Mouse (Mus musculus) brain, embryonic 14.5 days (tissue): ENCODE measurements at regions not wholly inside any gene's neighbourhood (a gene's known extent, or its start where the extent isn't known, plus 50 kb on each side); places are given as distances from the start of the nearest gene placed in this dataset.

ENCODE experiments used
- CTCF ChIP-seq: fragments of 200-500 bp; IDR thresholded peaks from 2 replicates; pipeline ENCODE4 v1.5.1; 2012; ENCODE audit warnings: inconsistent platforms, mild to moderate bottlenecking, moderate library complexity, borderline replicate concordance; ENCODE audit not compliant: insufficient read depth, insufficient read length; ENCODE audit errors: extremely low read depth
- POLR2A ChIP-seq: fragments of 200-500 bp; IDR thresholded peaks from 2 replicates; pipeline ENCODE4 v1.6.1; 2012; ENCODE audit warnings: mild to moderate bottlenecking, inconsistent platforms, borderline replicate concordance; ENCODE audit not compliant: poor library complexity, insufficient read depth, insufficient read length, severe bottlenecking; ENCODE audit errors: extremely low read depth

- TF ChIP-seq CTCF: no peak
- no peak for TF ChIP-seq POLR2A
These were observed 644.8 kb downstream of the Slc22a22 start for GRCm38 (mm10) chr15:56832666-56833065.
